Mouse (Mus musculus): ENCODE results near the gene Zbtb4.

Zbtb4 gene

DNA sequence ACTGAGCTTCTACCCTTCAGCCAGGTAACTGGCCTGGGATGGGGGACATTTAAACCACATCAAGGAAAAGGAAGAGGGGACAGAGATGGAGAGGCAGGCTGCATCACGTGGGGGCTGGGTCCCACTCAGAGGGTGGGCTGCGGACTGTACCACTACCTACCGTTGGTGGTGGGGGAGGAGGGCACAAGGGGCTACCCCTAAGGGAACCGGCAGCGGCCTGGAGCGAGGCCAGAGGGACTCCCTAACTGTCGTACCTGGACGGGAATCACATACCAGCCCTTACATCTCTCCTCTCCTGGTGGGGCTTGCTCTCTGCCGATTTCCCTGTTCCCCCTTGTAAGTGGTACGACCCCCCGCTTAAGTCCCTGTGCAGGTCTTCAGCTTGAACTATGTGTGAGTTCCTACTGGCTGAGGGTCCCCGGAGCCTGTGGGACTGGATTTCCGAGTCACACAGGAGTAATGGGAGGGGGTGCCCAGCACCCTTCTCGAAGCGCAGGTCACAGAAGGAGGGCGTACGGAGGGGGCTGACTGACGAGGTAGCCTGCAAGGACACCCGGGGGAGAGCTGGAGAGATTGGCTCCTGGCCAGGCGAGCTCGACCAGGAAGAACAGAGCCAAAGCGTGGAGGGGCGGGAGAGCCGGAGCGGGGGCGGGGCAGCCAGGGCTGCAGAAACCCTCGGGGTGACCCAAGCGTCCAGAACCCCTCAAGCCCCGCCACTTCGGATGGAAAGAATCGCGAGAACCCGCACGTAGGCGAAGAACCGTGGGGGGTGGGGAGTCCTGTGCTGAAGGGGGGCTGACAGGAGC is 34.9 kb downstream of the Zbtb4 start:
- no peak for DNase-seq (ENCODE audit: low spot score in 2 of 2)

DNA sequence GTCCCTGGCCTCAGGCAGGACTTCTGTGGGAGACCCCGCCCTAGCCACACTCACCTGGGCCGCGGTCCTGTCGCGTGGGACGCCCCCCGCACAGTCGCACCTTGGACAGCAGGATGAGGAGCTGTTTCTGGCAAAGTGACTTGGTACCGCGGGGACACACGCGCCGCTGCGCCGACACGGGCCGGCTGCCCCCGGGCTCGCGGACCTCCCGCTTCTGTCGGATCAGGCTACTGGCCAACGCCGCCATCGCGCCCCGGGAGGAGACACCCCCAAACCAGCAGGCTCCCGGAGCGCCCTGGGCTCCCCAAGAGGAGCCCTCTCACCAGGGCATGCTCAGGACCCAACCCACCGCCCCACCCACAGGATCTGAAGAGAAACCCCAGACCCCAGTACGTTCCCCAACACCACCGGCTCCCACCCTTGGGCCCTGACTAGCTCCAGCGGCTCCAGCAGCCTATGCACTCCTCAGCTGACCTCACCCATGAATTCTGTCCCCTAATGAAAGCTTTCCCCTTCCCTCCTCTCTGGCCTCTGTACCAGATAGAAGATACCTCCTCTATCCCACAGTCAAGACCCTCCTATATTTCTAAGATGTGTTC is 35.8 kb downstream of the Zbtb4 start, which contains the start of gene Fgf11:
Fgf11 (minus strand) TSS at position 479 of the 599 bp plus-strand sequence.
- DNase-seq (ENCODE audit: low spot score in 2 of 2) = no peak

DNA sequence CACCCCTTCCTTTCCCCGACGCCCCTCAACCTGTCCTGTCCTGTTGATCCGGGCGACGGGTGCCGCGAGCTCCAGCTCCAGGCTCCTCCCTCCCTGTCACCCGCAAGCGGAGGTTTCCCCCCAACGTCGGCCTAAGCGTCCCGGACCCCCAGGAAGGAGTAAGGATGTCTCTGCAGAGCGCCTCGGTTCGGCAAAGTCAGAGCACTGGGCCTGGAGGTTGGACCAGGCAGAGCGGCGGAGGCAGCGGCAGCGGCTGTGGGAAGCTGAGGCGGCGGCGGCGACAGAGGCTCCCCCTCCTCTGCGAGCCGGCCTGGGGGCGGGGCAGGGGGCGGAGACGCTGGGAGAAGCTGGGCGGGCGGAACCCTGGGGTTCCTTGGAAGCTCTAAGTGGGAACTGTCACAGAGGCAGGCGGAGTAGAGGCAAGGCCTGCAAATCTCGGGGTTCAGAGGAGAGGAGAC is 37.0 kb downstream of the Zbtb4 start:
- DNase-seq (ENCODE audit: low spot score in 2 of 2) = peak; percentile 69 to 79

DNA sequence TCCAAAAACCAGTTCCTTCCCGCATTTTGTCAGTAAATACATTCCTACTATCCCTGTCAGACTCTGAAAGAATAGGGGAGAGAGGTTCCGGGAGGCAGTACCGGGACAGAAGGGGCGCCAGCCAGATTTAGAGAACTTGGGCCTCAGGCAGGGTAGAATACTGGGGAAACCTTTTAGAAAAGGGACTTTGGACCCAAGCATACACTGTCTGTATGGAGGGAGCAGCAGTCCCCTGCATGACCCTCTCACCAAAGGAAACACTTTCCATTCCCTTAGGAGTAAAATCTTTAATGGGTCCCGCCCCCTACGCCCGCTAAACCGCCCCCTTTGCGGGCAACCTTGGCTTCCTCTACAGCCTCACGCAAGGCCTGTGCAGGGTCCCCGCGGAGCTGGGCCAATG is 37.6 kb downstream of the Zbtb4 start:
- no peak for DNase-seq (ENCODE audit: low spot score in 2 of 2)

DNA sequence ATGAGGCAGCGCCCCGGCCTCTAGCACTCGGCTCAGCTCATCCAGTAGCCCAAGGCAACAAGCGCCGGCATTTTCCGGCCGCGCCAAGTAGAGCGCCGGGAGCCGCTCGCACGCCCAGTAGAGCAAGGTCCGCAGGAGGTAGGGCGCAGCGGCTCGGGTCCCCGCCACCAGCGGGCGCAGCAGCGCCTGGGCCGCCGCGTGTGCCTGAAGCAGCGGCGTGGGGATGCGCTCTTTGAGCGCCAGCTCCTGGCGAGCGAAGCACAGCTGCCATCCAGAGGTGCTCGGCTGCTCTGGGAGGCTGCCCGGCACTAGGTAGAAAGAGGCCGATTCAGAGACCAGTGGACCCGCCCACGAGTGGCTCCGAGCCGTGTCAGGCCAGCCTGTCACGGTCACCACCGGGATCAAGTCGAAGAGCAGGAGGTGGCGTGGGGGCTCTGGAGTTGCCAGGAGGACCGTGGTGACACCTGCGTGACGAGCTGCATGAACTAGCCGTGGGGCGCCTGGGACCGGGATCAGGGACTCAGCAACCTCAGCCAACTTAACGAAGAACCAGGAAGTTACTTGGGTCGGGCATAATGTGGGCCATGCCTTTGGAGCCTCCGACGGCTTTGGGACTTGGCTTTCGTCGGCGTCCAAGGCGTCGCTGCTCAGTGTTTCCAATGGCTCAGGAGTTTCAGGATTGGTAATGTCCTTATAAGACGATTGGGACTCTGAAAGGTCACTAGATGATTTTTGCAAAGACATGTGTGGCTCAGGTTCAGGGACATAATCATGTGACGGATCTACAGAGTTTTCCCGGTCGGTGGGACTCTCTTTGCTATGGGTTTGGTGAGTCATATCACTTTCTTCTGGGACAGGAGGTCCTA is 38.3 kb downstream of the Zbtb4 start:
- DNase-seq (ENCODE audit: low spot score in 2 of 2) = peak in 1 of 2 experiments; percentile 55

DNA sequence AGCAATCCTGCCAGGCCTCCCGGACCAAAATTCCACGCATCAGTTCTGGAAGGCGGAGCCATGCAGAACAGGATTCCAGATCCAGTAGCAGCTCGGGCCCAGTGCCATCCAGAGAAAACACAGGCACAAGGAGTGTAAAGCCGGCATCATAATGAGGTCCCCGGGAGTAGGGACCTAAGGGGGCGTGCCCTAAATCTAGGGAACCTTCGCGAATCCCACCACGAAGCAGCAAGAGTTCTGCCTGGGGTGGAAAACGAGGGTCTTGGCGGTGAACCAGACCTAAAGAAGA is 38.9 kb downstream of the Zbtb4 start:
- no peak for DNase-seq (ENCODE audit: low spot score in 2 of 2)

DNA sequence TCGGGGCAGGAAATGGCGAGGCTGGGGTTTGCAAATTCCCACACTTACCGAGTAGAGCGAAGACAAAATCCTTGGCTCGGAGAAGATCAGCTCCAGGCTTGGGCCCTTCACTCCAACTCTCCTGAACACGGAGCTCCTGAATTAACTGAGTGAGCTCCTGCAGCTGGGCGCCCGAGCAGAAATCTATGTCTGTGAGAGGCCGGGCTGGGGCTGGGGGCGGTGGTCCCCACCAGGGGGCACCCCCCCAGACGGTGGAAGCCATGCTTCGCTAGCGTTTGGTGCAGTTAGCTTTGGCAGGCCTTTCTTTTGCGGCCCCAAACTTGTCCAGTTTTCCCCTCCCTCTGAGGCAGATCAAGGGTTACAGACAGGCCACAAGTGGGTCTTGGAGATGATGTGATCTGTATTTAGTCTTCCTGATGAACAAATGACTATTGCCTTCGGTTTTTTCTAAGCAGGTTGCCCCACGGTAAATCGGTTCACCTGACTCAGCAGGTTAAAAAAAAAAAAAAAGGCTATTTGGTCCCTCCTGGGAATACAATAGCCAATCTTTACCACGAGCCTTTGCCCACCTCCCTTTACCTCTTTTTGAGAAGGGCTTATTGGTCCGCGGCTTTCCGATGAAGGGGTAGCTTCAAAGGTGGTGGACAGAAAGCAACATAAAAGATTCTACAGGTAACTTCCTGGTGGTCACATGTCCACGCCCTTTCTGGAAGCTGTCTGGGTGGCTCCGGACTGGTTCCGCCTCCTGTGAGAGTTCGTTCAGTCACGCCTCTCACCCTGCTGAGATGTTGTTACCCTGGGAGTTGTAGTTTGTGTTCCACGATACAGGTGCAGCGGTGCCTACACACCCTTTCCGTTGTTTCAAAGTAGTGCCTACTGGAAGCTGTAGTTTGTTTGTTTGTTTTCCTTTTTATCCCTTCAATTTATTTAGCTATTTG is 39.5 kb downstream of the Zbtb4 start, which contains the start of gene Tmem102:
Tmem102 (minus strand) TSS at position 653 of the 938 bp plus-strand sequence.
- no peak for DNase-seq (ENCODE audit: low spot score in 2 of 2)

DNA sequence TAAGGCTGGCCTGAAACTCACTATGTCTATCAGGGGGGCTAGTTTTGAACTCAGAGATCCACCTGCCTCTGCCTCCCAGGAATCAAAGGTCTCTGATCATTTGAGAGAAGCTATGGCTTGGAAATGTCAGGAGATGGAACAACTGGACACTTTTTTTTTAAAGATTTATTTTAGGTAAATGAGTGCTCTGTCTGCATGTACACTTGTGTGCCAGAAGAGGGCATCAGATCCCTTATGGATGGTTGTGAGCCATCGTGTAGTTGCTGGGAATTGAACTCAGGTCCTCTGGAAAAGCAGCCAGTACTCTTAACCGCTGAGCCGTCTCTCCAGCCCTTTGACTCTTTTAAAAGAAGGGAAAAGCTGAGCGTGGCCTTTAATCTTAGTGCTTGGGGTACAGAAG is 40.7 kb downstream of the Zbtb4 start:
- no peak for DNase-seq (ENCODE audit: low spot score in 2 of 2)

DNA sequence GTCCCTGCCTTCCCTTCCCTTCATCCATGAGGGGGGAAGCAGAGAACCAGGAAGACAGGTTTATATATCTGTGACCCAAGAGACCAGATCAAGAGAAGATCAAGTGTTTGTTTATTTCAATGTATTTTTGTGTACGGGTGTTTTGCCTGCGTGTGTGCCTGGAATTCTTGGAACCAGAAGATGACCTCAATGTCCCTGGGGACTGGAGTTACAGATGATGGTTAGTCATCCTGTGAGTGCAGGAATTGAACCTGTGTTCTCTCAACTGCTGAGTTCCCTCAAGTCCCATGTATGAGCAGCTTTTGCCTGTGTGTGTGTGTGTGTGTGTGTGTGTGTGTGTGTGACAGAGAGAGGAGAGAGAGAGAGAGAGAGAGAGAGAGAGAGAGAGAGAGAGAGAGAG is 41.9 kb downstream of the Zbtb4 start:
- no peak for DNase-seq (ENCODE audit: low spot score in 2 of 2)

DNA sequence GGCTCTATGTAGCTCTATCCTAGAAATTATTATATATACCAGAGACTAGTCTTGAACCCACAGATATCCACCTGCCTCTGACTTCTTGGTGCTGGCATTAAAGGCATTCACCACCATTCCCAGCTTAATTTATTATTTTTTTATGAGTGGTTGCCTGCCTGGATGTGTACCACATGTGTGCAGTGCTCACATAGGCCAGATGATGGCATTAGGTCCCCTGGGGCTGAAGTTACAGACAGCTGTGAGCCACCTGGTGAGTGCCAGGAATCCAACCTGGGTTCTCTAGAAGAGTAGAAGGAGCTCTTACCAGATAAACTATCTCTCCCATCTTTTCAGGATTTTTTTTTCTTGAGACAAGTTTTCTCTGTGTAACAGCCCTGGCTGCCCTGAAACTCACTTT is 44.6 kb downstream of the Zbtb4 start:
- DNase-seq (ENCODE audit: low spot score in 2 of 2) = no peak

DNA sequence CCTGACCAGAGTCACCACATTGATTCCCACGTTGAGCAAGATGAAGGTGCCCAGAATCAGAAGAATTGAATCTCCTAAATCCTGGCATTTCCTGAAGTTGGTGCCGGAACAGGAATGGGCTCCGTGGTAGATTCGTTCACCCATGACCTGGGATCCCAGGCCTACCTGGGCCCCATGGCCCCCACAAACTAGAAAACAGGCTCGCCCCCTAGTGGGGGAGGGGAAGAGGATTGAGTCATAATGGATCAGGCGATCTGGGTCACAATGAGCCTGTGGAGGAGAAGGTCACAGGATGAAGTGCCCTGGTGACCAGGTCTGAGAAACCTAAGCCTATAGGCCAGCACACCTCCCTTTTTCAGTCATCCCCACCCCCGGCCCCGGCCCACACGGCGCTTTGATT is 49.4 kb downstream of the Zbtb4 start, which contains the start of gene Gm39566:
Gm39566 (minus strand) TSS at position 144 of the 400 bp plus-strand sequence.
- no peak for DNase-seq (ENCODE audit: low spot score in 2 of 2)

DNA sequence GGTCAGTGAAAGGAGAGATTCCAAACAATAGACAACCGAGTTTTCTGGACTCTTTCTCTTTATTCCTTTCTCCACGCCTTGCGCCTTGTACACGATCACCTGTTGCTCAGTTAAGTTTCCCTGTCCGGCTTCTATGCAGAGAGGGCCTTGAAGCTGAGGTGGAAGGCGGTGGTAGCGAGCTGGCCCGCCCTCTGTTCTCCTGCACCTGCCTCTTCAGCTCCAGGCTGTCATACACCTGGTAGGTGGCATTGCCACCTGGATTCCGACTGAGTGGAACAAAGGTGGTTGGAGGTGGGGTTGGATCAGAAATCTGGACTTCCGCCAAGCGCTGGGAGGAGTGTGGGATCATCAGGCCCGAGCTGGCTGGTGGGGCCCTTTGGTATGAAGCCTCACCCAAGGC is 50.8 kb downstream of the Zbtb4 start:
- no peak for DNase-seq (ENCODE audit: low spot score in 2 of 2)

DNA sequence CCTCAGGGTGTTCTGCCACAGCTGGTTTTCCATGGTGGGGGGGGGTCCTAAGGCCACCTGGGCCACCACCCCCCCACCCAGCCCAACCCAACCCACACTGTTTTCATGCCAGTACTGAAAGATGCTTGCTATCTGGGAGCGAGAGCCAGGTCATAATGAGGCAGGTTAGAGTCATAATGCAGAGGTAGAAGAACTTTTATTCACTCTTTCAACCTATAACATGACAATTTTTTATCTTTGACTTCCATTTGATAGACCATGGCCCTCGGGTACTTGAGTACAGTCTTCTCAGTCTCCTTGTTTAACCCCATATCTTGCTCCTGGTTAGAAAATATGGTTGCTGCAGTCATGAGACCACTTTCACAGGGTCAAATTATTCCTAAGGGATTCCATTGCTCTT is 52.7 kb downstream of the Zbtb4 start, which contains the start of gene Spem2:
Spem2 (minus strand) TSS at position 101 of the 400 bp plus-strand sequence.
- DNase-seq (ENCODE audit: low spot score in 2 of 2) = no peak

DNA sequence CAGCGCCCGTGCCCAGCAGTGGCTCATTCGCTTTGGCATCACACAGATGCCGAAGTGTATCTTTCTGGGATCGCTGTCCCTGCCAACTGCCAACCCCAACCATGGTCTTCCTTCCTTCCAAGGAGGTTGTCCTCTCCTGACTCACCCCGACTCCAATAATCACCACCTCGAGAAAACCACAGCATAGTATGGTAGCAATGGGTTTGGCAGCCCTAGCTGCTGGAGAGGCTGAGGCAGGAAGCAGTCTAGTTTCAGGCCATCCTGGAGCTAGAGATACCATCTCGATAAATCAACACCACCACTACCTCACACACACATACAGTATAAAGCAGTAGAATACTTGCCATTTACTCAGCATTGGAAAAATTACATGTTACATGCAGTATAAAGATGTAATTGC is 53.2 kb downstream of the Zbtb4 start:
- DNase-seq (ENCODE audit: low spot score in 2 of 2) = no peak

DNA sequence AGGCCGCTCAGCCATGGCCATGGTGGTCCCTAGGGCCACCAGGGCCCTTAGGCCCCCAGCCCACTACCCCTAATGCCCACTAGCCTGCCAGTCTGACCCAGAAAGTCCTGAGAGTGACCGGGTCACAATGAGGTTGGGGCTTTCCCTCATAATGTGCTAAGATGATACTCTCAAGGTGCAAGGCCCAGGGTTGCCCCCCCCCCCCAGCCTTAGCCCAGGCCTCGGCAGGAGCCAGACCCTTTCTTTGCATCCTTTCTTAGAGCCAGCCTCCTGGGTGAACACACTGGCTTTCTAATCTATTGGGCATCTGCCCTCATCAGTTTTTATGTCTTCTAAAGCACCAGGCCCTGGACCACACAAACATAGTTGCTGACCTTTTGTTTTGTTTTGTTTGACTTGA is 56.4 kb downstream of the Zbtb4 start, which contains the start of gene Spem1:
Spem1 (minus strand) TSS at position 101 of the 400 bp plus-strand sequence.
- no peak for DNase-seq (ENCODE audit: low spot score in 2 of 2)

DNA sequence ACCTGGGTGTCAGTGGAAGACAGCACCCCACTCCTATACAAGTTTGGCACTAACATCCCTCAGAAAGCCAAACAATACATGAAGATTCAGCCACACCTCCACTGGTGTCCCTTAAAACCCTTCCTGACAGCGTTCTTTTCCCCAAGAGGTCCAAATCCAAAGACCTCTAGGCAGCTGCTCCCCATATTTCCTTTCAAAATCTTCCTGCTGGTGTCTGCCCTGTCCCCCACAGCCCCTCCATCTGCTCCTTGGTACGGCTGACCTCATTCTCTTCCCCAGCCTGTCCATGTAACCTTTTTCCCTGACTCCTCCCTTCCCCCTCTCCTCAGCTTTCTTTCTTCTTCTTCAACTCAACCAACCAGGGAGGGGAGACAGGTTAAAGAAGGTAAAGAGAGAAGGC is 57.7 kb downstream of the Zbtb4 start:
- DNase-seq (ENCODE audit: low spot score in 2 of 2) = no peak

DNA sequence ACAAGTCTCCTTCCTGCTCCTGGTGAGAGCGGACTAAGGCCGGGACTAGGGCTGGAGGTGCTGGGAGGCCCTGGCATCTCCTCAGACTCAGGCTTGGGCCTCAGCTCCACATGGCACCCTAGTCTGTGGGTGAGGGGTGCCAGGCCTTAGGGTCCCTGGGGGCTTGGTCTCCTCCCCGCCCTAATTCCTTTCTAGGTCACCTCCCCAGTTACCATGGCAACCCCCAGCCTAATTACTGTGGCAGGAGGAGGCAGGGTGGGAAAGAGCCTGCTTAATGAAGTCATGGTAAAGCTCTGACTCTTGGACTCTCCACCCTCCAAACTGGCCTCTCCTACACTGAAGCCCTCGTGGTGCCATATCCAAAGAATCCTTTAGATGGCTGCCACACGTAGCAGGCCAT is 63.1 kb downstream of the Zbtb4 start:
- no peak for DNase-seq (ENCODE audit: low spot score in 2 of 2)

DNA sequence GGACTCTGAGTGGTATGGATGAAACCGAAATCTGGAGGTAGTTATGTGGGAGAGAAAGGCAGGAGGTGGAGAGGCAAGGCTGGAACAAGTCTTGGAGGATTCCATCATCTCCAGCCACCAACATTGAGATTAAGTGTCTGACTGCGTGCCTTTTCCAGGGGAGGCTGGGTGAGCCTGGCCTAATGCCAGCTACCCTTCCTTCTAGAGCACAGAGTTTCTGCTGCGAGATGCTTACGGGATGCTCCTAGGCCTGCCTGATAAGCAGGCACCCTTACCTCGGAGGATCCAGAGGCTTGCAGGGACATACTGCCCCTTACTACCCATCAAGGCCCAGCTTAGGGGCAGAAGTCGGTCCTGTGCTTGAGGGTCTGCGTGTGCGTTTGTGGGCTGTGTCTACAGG is 67.8 kb downstream of the Zbtb4 start:
- no peak for DNase-seq (ENCODE audit: low spot score in 2 of 2)
